Mouse (Mus musculus): ENCODE measurements around the gene Gcnt7.

The Gcnt7 gene

DNA sequence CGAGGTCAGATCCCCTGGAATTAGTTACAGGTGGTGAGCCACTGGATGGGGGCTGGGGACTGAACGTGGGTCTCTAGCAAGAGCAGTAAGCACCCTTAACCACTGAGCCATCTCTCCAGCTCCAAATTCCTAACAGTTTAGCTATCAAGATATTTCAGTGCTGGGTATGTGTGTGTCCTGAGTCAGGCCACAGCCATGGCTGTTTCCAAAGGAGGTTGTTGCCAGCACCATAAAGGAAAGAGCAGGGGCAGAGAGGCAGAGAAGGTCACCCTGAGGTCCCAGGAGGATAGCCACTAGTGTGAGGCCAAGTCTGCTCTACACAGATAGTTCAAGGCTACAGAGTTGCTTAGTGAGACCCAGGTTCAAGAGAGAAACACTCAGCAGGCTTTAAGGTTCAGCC, 2.3 kb upstream of the Gcnt7 start:
- no peak for DNase-seq (ENCODE audit: low spot score in 2 of 2)

DNA sequence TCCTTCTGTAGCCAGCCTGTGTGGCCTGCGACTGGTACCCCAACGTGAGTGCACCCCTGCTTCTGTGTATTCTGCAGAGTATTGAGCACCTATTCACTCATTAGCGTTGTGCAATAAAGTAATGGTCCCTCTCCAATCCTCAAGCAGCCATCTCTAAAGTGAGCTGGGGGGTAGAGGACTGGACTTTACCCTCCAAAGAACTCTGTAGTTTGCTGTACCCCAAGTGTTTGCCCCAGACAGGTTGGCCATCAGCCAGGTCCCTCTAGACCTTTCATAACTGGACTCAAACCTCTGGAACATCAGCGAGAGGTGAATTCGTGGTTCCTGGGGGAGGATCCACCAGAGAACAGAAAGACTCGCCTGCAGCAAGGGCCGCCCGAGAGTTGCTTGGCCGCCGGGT, 5.9 kb downstream of the Gcnt7 start:
- DNase-seq (ENCODE audit: low spot score in 2 of 2), result no peak

DNA sequence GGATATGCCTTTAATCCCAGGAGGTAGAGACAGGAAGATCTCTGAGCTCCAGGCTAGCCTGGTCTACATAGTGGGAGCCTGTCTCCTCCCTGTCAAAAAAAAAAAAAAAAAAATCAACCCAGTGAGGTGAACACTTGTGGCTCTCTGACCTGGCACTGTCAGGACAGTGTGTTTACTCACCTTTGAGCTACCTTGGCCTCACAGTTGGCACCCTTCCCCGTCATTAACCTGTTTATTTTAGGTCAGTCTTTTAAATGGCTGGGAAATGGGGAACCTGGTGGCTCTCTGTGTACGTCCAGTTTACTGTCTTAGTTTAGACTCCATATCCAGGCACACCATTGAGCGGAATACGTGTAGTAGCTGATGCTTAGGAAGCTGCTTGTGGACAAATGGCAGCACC, 6.4 kb downstream of the Gcnt7 start:
- DNase-seq (ENCODE audit: low spot score in 2 of 2), result no peak

DNA sequence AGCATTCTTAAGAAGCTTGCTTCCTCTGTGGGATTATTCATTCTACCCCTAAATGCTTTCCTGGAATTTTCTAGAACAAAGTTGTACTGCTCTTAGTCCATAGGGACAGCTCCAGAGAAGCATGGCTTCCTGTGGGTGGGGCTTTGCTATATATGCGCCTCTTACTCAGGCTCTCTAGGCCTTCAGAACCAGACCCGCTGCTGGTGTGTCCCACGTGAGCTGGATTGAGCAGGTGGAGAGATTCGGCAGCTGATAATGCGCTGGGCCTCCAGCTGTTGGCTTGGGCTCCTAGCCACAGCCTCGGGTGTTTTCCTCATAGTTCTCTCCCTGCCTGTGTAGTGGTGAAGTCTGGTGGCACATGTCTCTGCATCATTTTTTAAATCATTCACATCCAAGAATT, 7.8 kb downstream of the Gcnt7 start:
- DNase-seq (ENCODE audit: low spot score in 2 of 2), result no peak

DNA sequence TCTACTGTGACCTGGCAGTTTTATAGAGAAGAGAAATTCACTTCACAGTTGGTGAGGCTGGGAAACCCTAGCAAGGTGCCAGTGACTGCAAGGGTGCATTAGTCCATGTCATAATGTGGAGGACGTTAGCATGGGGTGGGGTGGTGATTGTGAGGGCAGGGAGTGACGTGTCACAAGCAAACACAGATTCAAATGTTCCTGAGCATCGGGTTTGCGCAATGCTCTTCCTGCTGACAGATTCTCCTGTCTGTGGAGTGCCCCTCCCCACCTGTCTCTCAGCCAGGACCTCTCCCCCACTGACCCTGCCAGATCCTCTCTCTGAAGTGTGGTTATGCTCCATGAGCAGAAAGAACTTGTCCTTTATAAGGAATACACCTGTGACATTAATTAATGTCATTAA, 10.1 kb downstream of the Gcnt7 start:
- DNase-seq (ENCODE audit: low spot score in 2 of 2), result no peak

DNA sequence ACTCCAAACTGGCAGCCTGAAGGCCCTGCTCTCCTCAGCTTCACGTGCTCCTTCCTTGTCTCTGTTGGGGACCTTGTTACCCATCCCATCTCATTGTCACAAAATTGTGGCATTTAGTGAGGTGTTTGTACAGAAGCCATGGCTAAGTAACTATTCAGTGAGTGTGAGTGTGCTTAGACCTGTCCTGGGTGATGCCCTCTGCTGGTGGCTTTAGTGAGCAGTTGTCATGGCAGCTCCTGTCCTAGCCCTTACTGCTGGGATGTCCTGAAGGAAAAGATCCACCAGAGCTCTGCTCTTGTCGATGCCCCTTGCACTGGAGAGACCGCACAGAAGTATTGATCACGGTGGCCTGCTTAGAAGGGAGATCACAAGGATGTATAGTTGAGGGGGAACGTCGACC, 11.1 kb downstream of the Gcnt7 start:
- no peak for DNase-seq (ENCODE audit: low spot score in 2 of 2)

DNA sequence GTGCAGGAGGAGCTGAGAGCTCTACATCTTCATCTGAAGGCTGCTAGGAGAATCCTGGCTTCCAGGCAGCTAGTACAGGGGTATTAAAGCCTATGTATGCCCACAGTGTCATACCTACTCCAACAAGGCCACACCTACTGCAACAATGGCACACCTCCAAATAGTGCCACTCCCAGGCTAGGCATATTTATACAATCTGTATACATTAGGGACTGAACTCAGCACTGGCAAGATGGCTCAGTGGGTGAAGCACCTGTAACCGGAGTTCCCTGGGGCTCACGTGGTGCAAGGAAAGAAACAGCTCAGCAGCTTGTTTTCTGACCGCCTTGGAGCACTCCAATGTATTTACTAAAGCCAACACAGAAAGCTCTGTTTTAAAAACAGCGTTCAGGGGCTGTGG, 12.8 kb downstream of the Gcnt7 start:
- no peak for DNase-seq (ENCODE audit: low spot score in 2 of 2)

DNA sequence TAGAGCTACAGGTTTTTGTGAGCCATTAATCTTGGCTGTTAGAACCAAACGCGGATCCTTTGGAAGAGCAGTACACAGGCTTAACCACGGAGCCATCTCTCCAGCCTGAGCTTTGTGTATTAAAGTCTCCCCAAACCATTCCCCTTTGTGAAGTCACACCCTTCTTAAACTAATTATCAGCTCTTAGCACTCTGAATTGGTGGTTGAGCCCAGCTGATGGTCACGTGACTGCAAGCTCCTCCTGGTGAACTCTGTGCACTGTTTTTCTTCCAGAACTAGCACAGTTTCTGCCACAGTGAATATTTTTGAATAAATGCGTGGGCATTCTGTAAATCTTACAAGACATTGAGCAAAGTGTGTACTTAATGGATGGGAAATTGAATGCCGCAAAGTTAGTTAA, 17.2 kb downstream of the Gcnt7 start:
- no peak for DNase-seq (ENCODE audit: low spot score in 2 of 2)

DNA sequence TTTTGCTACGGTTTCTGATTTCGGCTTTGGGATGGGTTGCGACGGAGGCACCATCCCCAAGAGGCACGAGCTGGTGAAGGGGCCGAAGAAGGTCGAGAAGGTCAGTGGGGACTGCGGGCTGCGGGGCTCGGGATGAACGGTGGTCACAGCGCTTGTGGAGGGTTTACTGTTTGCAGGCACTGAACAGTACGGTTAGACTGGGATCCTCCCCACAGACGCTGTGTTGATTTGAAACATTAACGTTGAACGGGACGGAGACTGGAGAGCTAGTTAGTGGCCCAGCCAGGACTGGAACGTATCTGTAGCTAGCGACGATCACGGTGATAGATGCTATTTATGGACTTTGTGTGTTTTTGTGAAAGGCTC, 17.8 kb downstream of the Gcnt7 start:
- DNase-seq (ENCODE audit: low spot score in 2 of 2), result no peak

DNA sequence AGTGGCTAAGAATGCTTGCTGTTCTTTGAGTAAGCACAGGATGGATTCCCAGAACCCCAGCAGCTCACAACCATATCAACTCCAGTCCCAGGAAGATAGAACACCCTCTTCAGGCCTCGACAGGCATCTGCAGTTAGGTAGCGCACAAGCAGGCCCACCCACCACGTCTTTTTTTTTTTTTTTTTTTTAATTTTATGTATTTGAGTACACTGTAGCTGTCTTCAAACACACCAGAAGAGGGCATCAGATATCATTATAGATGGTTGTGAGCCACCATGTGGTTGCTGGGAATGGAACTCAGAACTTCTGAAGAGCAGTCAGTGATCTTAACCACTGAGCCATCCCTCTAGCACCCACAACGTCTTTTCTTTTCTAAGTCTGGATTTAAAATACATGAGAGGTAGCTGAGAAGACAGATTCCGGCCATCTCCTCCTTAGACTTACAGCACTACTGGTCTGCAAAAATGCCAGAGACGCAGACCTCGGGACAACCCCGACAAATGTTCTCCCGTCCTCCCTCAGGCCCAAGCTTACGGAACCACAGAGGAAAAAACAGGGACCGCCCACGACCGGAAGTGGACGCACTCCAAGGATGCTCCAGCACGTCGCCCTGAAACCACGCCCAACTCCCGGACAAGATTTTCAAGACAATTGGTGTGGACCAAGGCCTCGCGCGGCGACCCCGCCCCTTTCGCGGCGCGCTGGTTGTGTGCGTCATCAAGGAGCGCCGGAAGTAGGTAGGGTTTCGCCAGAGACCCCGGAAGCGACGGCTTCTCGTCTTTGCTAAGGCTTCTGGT, 18.4 kb downstream of the Gcnt7 start, which contains the start of gene Rtf2:
Gene Rtf2, plus strand, starts transcription at position 714 of the 797 bp plus-strand sequence.
- peak; percentile 98 to 100 for DNase-seq (ENCODE audit: low spot score in 2 of 2)

DNA sequence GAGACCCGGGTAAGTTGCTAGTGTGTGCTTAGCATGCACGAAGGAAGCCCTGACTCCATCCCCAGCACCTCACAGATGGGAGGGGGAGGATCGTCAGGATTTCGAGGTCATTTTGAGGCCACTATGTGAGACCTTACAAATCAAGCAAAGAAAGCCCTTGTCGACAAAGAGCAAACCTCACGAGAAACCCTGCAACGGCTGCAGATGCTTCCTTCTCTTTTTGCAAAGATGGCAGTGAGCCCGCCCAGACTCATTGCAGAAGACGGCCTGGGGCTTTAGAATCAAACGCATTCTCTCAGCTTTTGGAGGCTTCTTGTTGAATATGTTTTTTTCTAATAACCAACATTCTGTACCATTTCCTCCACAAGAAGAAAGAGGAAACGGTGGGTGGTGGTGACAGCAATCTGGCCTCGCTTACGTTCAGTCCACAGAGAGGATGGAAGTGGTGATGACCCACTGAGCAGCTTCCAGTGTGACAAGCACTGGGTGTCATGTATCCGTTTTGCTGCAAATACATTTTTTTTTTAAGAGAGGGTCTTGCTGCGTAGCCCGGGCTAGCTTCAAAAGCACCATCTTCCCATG, 20.9 kb downstream of the Gcnt7 start:
- no peak for DNase-seq (ENCODE audit: low spot score in 2 of 2)

DNA sequence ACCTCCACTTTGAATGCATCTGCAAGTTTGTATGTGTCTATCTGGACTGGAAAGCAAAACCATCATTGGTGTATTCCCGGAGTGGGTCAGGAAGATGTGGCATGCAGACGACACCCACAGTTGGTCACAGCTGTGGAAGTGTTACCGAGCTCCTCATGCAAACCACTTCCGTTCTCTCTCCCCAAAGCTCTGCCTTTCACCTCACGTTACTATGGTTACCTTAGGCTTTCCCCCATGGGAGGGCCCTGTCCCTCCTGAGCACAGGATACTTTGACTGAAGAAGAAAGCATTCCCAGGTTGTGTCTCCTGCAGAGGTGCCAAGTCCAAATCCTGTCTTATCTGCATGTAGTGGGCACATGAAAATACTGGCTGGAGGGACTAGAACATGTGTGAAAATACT, 24.6 kb downstream of the Gcnt7 start:
- no peak for DNase-seq (ENCODE audit: low spot score in 2 of 2)

DNA sequence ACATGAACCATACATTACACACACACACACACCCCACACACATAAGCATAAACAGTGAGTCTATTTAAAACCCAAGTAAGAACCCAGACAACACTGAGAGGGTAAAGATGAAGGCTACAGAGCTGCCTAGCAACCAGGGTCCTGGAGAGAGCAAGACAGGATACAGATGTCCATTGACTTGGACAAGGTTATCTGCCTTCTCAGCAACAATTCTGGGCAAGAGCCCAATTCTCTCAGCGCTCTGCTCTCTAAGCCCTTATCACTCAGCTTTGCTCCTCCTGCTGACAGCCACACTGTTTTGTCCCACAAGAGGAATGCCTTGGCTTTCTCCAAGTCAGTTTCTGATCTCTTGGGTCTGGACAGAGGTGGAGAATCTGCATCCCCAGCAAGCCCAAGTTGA, 27.8 kb downstream of the Gcnt7 start:
- no peak for DNase-seq (ENCODE audit: low spot score in 2 of 2)

DNA sequence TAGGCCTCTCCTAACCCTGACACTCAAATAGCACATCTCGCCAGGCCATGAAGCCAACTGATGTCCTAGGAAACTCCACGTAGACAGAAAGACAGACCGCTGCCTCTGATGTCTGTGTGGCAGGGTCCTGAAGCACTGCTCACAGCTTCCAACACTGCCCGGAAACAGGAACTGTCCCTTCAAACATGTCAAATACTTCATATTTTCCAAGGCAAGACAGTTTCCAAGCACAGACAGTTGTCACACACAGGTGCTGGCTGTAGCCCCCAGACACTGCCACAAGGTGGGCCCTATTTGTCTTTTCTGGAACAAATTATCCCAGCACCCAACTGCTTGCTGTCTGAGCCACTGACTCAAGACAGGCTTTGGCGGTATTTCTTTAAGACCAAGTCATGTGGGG, 40.2 kb downstream of the Gcnt7 start:
- DNase-seq (ENCODE audit: low spot score in 2 of 2), result no peak

DNA sequence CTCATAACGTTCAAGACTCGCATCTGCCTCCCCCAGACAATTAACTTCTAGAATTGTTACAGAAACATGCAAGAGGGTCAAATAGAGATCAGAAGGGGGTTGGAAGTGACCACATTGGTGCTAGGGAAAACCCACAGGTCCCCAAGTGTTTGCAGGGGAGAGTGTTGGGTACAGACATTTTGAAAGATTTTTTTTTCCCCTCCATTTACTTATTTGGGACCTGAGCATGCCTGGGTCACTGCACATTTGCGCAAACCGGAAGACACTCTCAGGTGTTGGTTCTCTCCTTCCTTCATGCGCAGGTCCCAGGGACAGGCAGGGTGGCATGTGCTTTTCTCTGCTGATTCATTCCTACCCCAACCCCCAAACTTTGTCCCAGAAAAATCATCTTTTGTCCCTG, 41.5 kb downstream of the Gcnt7 start:
- no peak for DNase-seq (ENCODE audit: low spot score in 2 of 2)

DNA sequence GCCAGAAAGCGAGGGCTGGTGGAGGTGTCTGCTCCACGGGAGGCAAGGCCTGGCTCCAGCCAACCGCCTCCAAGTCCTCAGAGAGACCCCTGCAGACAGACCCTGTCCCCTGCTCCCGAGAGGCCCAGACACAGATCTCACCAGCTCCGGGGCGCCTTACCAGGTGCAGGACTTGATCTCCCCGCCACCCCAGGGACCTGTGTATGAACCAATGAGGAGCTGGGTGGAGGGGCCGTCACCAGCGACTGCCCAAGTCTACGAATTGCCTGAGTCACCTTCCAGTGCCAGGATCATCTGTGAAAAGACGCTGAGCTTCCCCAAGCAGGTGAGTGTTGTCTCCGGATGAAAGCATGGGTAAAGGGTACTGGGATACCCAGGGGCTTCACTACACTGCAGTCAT, 42.2 kb downstream of the Gcnt7 start:
- no peak for DNase-seq (ENCODE audit: low spot score in 2 of 2)

DNA sequence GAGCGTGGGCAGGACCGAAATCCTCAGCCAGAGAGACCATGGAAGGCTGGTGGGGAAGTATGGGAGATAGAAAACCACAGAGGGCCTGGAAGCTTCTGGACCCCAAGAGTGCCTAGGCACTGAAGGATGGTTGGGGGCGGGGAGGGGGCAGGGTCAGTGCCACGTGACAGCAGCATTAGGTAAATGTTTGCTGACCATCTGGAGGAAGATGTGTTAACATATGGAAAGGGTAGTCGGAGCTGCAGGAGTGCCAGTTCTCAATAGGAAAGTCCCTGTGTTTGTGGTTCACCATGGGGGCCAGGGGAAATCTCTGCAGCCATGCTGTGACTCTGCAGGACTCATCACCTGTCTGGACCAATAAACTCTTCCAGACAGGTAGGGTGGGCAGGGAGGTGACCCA, 44.5 kb downstream of the Gcnt7 start:
- no peak for DNase-seq (ENCODE audit: low spot score in 2 of 2)

DNA sequence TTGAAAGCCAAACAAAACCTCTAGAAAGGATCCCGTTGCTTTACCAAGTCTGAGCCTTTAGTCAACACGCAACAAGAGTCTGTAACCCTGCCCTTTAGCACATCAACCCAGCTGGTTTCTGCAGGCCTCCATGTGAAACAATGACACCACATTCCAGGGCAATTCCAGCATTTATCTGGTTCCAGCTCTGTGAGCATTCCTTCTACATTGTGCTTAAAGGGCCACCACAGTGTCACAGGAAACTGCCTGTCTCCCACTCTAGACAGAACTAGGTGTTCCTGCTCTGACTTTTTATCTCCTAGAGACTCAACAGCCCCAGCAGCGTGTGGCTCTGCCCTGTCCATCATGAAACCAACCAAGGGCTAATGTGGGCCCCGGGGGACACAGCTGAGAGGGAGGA, 45.1 kb downstream of the Gcnt7 start:
- DNase-seq (ENCODE audit: low spot score in 2 of 2), result no peak

DNA sequence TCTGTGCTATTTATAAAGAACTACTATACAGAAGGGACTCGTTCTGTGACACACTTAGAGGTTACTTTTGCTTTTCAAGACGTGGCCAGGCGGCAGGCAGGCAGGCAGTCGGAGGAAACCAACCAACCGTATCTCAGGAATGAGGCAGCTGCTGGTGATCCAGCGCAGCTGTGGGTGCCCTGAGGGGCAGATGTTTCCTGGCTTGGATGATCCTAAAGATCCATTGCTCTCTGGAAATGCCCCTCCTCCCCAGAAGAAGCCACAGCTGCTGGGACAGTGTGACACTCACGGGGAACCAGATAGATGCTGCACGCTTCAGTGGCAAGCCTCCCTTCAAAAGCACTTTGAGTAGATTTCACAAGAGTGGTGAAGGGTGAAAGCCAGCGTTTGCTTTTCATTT, 45.9 kb downstream of the Gcnt7 start:
- DNase-seq (ENCODE audit: low spot score in 2 of 2), result no peak

DNA sequence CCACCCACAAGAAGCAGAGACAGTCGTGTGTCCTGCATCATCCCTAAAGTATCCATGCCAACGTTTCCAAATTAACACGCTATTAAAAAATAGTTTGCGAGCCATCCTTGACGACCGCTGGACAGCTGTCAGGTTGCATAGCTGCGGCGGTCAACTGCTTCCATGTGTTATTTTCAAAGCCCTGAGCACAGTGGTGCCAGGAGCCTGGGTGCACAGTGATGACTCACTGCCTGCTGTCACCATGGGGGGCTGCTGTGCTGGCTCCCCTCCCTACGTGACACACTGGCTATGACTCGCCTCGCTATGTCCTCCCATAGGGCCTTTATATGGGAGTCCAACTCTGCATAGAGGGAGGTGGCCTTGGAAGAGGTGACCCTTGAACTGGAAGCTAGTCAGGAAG, 47.3 kb downstream of the Gcnt7 start:
- DNase-seq (ENCODE audit: low spot score in 2 of 2), result no peak

DNA sequence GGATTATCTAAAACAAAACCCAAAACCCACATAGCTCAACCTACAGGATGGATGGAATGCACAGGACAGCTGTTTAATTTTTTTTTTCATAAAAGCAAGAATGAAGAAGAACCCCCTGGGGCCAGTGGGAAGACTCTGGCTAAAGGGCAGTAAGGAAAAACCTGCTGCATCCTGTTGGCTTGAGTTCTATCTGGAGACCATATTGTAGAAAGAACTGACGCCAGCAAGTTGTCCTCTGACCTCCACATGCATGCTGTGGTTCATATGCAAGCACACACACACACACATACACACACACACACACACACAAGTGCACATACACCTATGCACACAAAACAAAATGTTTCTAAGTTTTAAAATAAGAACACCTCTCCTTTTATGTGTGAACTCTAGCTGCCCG, 47.7 kb downstream of the Gcnt7 start:
- DNase-seq (ENCODE audit: low spot score in 2 of 2), result no peak

DNA sequence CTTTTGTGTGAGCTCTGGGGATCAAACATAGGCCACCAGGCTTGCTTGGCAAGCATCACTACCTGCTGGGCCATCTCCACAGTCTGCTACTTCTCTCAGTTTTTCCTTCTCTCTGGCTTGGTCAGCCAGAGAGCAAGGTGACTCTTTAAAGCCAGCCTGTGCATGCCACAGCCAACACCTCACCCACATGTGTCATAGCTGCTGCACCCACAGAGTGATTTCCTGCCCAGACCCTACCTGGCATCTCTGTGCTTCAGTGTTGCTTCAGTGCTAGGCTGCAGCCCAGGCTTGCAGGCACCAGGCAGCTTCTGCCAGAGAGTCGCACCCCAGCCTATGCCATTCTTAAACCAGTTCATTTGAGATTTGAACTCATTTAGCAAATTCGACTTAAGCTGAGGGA, 50.9 kb downstream of the Gcnt7 start:
- DNase-seq (ENCODE audit: low spot score in 2 of 2), result no peak

DNA sequence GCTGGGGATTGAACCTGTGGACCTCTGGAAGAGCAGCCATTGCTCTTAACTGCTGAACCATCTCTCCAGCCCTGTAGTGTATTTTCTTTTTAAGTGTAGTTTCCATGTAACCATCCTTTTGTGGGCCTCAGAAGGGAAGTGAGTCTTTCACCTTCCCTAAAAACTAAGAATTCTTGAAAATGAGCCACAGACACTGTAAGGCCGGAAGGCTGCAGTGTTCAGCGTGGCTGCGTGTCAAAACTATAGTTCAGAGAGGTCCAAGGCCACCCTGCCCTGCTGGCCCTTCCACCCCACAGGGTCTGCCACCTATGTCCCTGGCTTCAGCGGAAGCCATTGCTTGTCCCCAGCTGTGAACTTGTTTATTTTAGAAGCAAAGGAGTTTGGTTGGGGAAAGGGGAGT, 52.2 kb downstream of the Gcnt7 start:
- DNase-seq (ENCODE audit: low spot score in 2 of 2), result no peak

DNA sequence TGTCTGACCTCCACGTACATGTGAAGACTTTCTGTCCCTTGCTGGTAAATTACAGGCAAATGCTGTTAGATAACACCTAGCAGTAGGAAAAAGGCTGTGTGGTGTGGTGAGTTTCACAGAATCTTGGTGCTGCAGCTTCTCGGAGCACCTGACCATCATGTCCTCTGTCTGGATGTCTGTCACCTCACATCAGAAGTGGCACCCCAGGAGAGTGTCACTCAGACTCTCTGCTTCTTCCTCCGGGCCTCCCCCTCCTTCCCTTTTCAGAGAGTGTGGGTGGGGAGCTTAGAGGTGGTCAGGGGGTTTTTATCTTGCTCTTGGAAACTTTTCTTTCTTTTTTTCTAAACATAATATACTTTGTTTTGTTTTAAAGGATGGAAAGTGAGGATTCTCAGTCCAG, 53.4 kb downstream of the Gcnt7 start:
- no peak for DNase-seq (ENCODE audit: low spot score in 2 of 2)
